Mouse (Mus musculus) myocyte (in vitro differentiated cells): ENCODE measurements around the gene Hfe2.

Source experiments
- MAX ChIP-seq: IDR thresholded peaks from one replicate; pipeline ENCODE4 v1.6.1; 2011; ENCODE audit warnings: low read depth, mild to moderate bottlenecking, control low read depth
- MYOD1 ChIP-seq, 3 experiments: IDR thresholded peaks; one replicate each; pipeline ENCODE4 v1.6.1; 2011; ENCODE audit warnings: control low read depth in 2 of 3, low read depth in 2 of 3, mild to moderate bottlenecking in 2 of 3, moderate library complexity in 1 of 3; ENCODE audit not compliant: insufficient read length in 2 of 3, control insufficient read depth in 1 of 3
- POLR2A ChIP-seq: IDR thresholded peaks from one replicate; pipeline ENCODE4 v1.6.1; 2011; ENCODE audit warnings: low read depth, mild to moderate bottlenecking, control low read depth, moderate library complexity; ENCODE audit not compliant: insufficient read length
- TCF12 ChIP-seq: IDR thresholded peaks from one replicate; pipeline ENCODE4 v1.6.1; 2011; ENCODE audit warnings: mild to moderate bottlenecking, control low read depth; ENCODE audit not compliant: poor library complexity, insufficient read depth, severe bottlenecking
- USF1 ChIP-seq: IDR thresholded peaks from one replicate; pipeline ENCODE4 v1.6.1; 2011; ENCODE audit warnings: low read depth, mild to moderate bottlenecking, control low read depth, moderate library complexity

- TF ChIP-seq MAX (no peak), POLR2A (no peak), MYOD1 (IDR thresholded peaks at IDR 0.05; ENCODE audit: control insufficient read depth in 1 of 3, insufficient read length in 2 of 3, low read depth in 2 of 3) (no peak), USF1 (no peak), TCF12 (no peak)
Measured at GRCm38 (mm10) chr3:96532050-96532449, 7.1 kb downstream of the Hfe2 start.
